Mouse (Mus musculus) MEL (cell line): ENCODE data around the gene Celf2. TPM values are rescaled to one million over a fixed set of nuclear protein-coding genes. Genes with fewer than 3 reads are reported as not detected.

Experiments used
- DNase-seq: peaks from one replicate; pipeline ENCODE4 v3.0.0; 2011; ENCODE audit warnings: low read depth, low spot score
- H3K27ac ChIP-seq: 2 replicates; pipeline ENCODE4 v1.5.1; 2012; ENCODE audit warnings: low read depth, mild to moderate bottlenecking, control low read depth, low read length, moderate library complexity; ENCODE audit not compliant: control insufficient read depth
- H3K27me3 ChIP-seq, 2 experiments: fragments of 150-350 bp in 1 of 2; sonication (generic) in 1 of 2; 2 replicates each; pipeline ENCODE4 v1.6.1; 2012; ENCODE audit warnings: low read length in 2 of 2, mild to moderate bottlenecking in 2 of 2, improper control_type of control experiment in 1 of 2, moderate library complexity in 1 of 2; ENCODE audit not compliant: insufficient read depth in 2 of 2, control insufficient read depth in 1 of 2
- H3K36me3 ChIP-seq, 2 experiments: 2 replicates each; pipeline ENCODE4 v1.6.1; 2012 to 2014; ENCODE audit warnings: low read length in 2 of 2, improper control_type of control experiment in 1 of 2, inconsistent platforms in 1 of 2, mild to moderate bottlenecking in 1 of 2; ENCODE audit not compliant: insufficient read depth in 2 of 2, control insufficient read depth in 1 of 2
- H3K4me1 ChIP-seq, 2 experiments: fragments of 150-350 bp in 1 of 2; sonication (generic) in 1 of 2; 2 replicates each; pipeline ENCODE4 v1.6.1; 2012; ENCODE audit warnings: low read length in 2 of 2, improper control_type of control experiment in 1 of 2, mild to moderate bottlenecking in 1 of 2; ENCODE audit not compliant: insufficient read depth in 2 of 2, control insufficient read depth in 1 of 2
- H3K4me3 ChIP-seq, 2 experiments: fragments of 150-350 bp in 1 of 2; sonication (generic) in 1 of 2; 2 replicates each; pipeline ENCODE4 v1.5.1; 2012; ENCODE audit warnings: low read depth in 2 of 2, low read length in 2 of 2, mild to moderate bottlenecking in 2 of 2, moderate library complexity in 2 of 2, control low read depth in 1 of 2, improper control_type of control experiment in 1 of 2; ENCODE audit not compliant: control insufficient read depth in 1 of 2, insufficient read depth in 1 of 2
- H3K79me2 ChIP-seq: 2 replicates; pipeline ENCODE4 v1.6.1; 2012; ENCODE audit warnings: mild to moderate bottlenecking, low read length, moderate library complexity; ENCODE audit not compliant: control insufficient read depth, poor library complexity, insufficient read depth
- H3K9ac ChIP-seq: 2 replicates; pipeline ENCODE4 v1.6.1; 2012; ENCODE audit warnings: low read depth, mild to moderate bottlenecking, control low read depth, low read length, moderate library complexity; ENCODE audit not compliant: control insufficient read depth, poor library complexity, severe bottlenecking
- H3K9me3 ChIP-seq: fragments of 150-350 bp; sonication (generic); replicated peaks from 2 replicates; pipeline ENCODE4 v1.6.1; 2012; ENCODE audit warnings: mild to moderate bottlenecking, low read length, improper control_type of control experiment, moderate library complexity; ENCODE audit not compliant: insufficient read depth
- CHD1 ChIP-seq: IDR thresholded peaks from 2 replicates; pipeline ENCODE4 v1.6.1; 2012; ENCODE audit warnings: low read depth, mild to moderate bottlenecking, inconsistent platforms, low read length, improper control_type of control experiment
- E2F4 ChIP-seq: IDR thresholded peaks from 2 replicates; pipeline ENCODE4 v1.6.1; 2011; ENCODE audit warnings: low read depth, low read length, improper control_type of control experiment, borderline replicate concordance
- ETS1 ChIP-seq: IDR thresholded peaks from 2 replicates; pipeline ENCODE4 v1.6.1; 2012; ENCODE audit warnings: low read depth, mild to moderate bottlenecking, inconsistent platforms, low read length, improper control_type of control experiment, moderate library complexity
- KAT2A ChIP-seq: conservative IDR thresholded peaks from 2 replicates; pipeline ENCODE4 v1.6.1; 2012; ENCODE audit warnings: low read depth, low read length, improper control_type of control experiment, inconsistent platforms
- MAFK ChIP-seq: IDR thresholded peaks from 2 replicates; pipeline ENCODE4 v1.6.1; 2011; ENCODE audit warnings: low read depth, mild to moderate bottlenecking, low read length, improper control_type of control experiment, borderline replicate concordance
- MAX ChIP-seq: IDR thresholded peaks from 2 replicates; pipeline ENCODE4 v1.6.1; 2011; ENCODE audit warnings: low read length, improper control_type of control experiment
- MEF2A ChIP-seq: IDR thresholded peaks from 2 replicates; pipeline ENCODE4 v1.6.1; 2014; ENCODE audit warnings: low read depth, mild to moderate bottlenecking, inconsistent platforms, low read length, improper control_type of control experiment; ENCODE audit not compliant: poor library complexity, insufficient replicate concordance, severe bottlenecking; ENCODE audit errors: extremely low read depth
- MXI1 ChIP-seq: IDR thresholded peaks from 2 replicates; pipeline ENCODE4 v1.6.1; 2011; ENCODE audit warnings: mild to moderate bottlenecking, low read depth, low read length, improper control_type of control experiment
- MYB ChIP-seq: IDR thresholded peaks from 2 replicates; pipeline ENCODE4 v1.6.1; 2011; ENCODE audit warnings: mild to moderate bottlenecking, low read depth, low read length, improper control_type of control experiment
- MYC ChIP-seq: IDR thresholded peaks from 2 replicates; pipeline ENCODE4 v1.6.1; 2011; ENCODE audit warnings: low read depth, mild to moderate bottlenecking, low read length, improper control_type of control experiment, moderate library complexity
- NELFE ChIP-seq: IDR thresholded peaks from 2 replicates; pipeline ENCODE4 v1.6.1; 2011; ENCODE audit warnings: low read depth, low read length, improper control_type of control experiment
- POLR2A ChIP-seq, 2 experiments: IDR thresholded peaks; 2 replicates each; pipeline ENCODE4 v1.6.1; 2011 to 2012; ENCODE audit warnings: low read length in 2 of 2, mild to moderate bottlenecking in 2 of 2, control low read depth in 1 of 2, improper control_type of control experiment in 1 of 2, low read depth in 1 of 2, moderate library complexity in 1 of 2; ENCODE audit not compliant: control insufficient read depth in 1 of 2, insufficient read depth in 1 of 2, poor library complexity in 1 of 2
- RAD21 ChIP-seq: IDR thresholded peaks from 2 replicates; pipeline ENCODE4 v1.6.1; 2011; ENCODE audit warnings: mild to moderate bottlenecking, low read depth, low read length, improper control_type of control experiment
- RCOR1 ChIP-seq: IDR thresholded peaks from 2 replicates; pipeline ENCODE4 v1.6.1; 2012; ENCODE audit warnings: low read depth, mild to moderate bottlenecking, inconsistent platforms, low read length, improper control_type of control experiment
- SMC3 ChIP-seq: IDR thresholded peaks from 2 replicates; pipeline ENCODE4 v1.6.1; 2011; ENCODE audit warnings: low read depth, low read length, improper control_type of control experiment
- TAL1 ChIP-seq: IDR thresholded peaks from 2 replicates; pipeline ENCODE4 v1.6.1; 2012; ENCODE audit warnings: mild to moderate bottlenecking, inconsistent platforms, low read length, moderate library complexity, mixed read lengths
- USF2 ChIP-seq, 2 experiments: IDR thresholded peaks; 2 replicates each; pipeline ENCODE4 v1.6.1; 2011 to 2012; ENCODE audit warnings: improper control_type of control experiment in 2 of 2, low read length in 2 of 2, borderline replicate concordance in 1 of 2, inconsistent platforms in 1 of 2, low read depth in 1 of 2, mild to moderate bottlenecking in 1 of 2; ENCODE audit not compliant: insufficient read depth in 1 of 2
- ZC3H11A ChIP-seq: IDR thresholded peaks from 2 replicates; pipeline ENCODE4 v1.6.1; 2012; ENCODE audit warnings: low read depth, mild to moderate bottlenecking, inconsistent platforms, low read length, improper control_type of control experiment
- ZKSCAN1 ChIP-seq: IDR thresholded peaks from 2 replicates; pipeline ENCODE4 v1.6.1; 2012; ENCODE audit warnings: low read depth, mild to moderate bottlenecking, inconsistent platforms, low read length, improper control_type of control experiment, moderate library complexity
- ZMIZ1 ChIP-seq: IDR thresholded peaks from 2 replicates; pipeline ENCODE4 v1.6.1; 2012; ENCODE audit warnings: low read depth, mild to moderate bottlenecking, inconsistent platforms, low read length, improper control_type of control experiment, moderate library complexity
- polyA plus RNA-seq, 2 experiments: library from polyadenylated mRNA; stranded (reverse) in 1 of 2; unstranded in 1 of 2; fragments of >175 nt in 1 of 2; fragments of >200 nt in 1 of 2; gene quantifications; 2 replicates each; pipeline versions ENCODE4 v1.2.1 to v1.2.4; 2012; ENCODE audit warnings: low replicate concordance in 2 of 2, low read depth in 1 of 2; ENCODE audit not compliant: insufficient read length in 2 of 2, insufficient read depth in 1 of 2, missing spikeins in 1 of 2
- total RNA-seq: library from RNA; depleted of rRNA; stranded (reverse); fragments of 300-350 nt; gene quantifications from 2 replicates; pipeline ENCODE4 v1.2.3, GENCODE M21; 2012

Celf2 gene
- total and polyA plus RNA-seq, 3 experiments: 8.9 to 16.7 TPM; not detected in 1

GRCm38 (mm10) chr2:7017384-7018113 lies 491.8 kb downstream of the Celf2 start:
- no peak for DNase-seq
- Histone ChIP-seq H3K27ac (no peak overlapping the region), H3K4me1 (no peaks in the 10 kb centered on the region), H3K36me3 (no peaks in the 10 kb centered on the region), H3K9me3 (no peaks in the 10 kb centered on the region), H3K4me3 (no peak overlapping the region), H3K9ac (no peak overlapping the region), H3K79me2 (no peaks in the 10 kb centered on the region), H3K27me3 (no peaks in the 10 kb centered on the region)
- TF ChIP-seq POLR2A (IDR thresholded peaks at IDR 0.05; ENCODE audit: control insufficient read depth in 1 of 2, insufficient read depth in 1 of 2, low read depth in 1 of 2, low read length in 2 of 2, poor library complexity in 1 of 2) (no peak), ZKSCAN1 (no peak), TAL1 (no peak), SMC3 (no peak), ZC3H11A (no peak), MYB (no peak), RAD21 (no peak), MAX (no peak), MEF2A (no peak), E2F4 (no peak)

GRCm38 (mm10) chr2:7013126-7013525 lies 496.2 kb downstream of the Celf2 start:
- DNase-seq: no peak
- H3K36me3 ChIP-seq: no peaks in the 10 kb centered on the region
- H3K9ac ChIP-seq: no peak overlapping the region
- no peak for TF ChIP-seq USF2 (IDR thresholded peaks at IDR 0.05; ENCODE audit: borderline replicate concordance in 1 of 2, insufficient read depth in 1 of 2, low read depth in 1 of 2, low read length in 2 of 2)
- TF ChIP-seq MAFK: no peak
- TF ChIP-seq MYC: no peak
- TF ChIP-seq RAD21: no peak
- no peak for TF ChIP-seq ETS1
- TF ChIP-seq MYB: no peak
- TF ChIP-seq ZMIZ1: no peak
- no peak for TF ChIP-seq NELFE
- no peak for TF ChIP-seq SMC3
- TF ChIP-seq KAT2A: no peak
- TF ChIP-seq RCOR1: no peak
- no peak for TF ChIP-seq CHD1
- no peak for TF ChIP-seq MXI1
- H3K4me1 ChIP-seq: no peaks in the 10 kb centered on the region
- no peaks in the 10 kb centered on the region for H3K79me2 ChIP-seq
- no peaks in the 10 kb centered on the region for H3K9me3 ChIP-seq
- H3K27ac ChIP-seq: no peak overlapping the region
- no peak overlapping the region for H3K4me3 ChIP-seq
- H3K27me3 ChIP-seq: no peaks in the 10 kb centered on the region
